Mouse (Mus musculus) mesoderm, embryonic 11.5 days (tissue): ENCODE measurements at regions not wholly inside any gene's neighbourhood (a gene's known extent, or its start where the extent isn't known, plus 50 kb on each side); places are given as distances from the start of the nearest gene placed in this dataset.
"Not testable (repeated sequence)": the region's sequence is repeated elsewhere in the genome, so short reads cannot be mapped to it uniquely, and the experiment has no call there.

Experiments used
- DNase-seq: peaks from one replicate; pipeline ENCODE4 v3.0.0-alpha.2; 2012; ENCODE audit warnings: low read depth, low spot score

- not testable (repeated sequence) for DNase-seq
Observed at GRCm38 (mm10) chr19:27128501-27128900, 87.8 kb upstream of the Vldlr start.

DNA sequence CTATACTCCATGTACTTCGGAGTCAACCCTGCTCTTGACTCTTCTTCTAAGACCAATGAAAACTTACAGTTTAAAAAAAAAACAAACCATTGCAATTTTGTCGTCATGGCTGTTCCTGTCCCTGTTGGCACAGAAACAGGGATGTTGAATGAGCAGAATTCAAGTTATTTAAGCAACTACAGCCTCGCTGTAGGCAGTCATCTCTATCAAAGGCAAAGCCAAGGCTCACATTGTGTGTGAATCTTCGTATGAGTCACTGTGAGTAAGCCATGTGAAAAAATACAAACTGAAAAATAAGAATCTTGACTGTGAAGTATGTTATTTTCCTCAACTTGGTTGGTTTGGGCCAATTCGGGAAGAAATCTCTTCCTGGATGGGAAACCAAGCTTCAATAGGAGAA is 81.9 kb upstream of the Vldlr start:
- no peak for DNase-seq

- DNase-seq = no peak
Observed at GRCm38 (mm10) chr19:27140892-27141291, 75.4 kb upstream of the Vldlr start.

- DNase-seq = no peak
Observed at GRCm38 (mm10) chr19:27142181-27142580, 74.1 kb upstream of the Vldlr start.

DNA sequence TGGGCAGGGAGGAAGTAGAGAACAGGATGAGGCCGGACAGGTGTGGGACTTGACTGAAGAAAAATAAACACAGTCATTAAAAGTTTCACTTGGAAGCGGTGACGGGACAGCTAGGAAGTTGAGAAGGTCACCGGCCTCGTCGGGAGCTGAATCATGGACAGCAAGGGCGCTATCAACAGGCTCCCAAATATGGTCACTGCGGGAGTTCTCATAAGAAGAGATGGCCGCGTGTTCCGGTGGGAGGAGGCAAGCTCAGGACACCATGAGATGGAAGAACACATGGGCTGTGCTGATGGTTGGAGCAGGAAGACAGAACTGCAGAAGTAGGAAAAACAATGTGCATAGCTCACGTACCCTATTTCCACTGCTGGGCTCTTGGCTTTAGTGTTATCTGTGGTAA is 68.9 kb upstream of the Vldlr start:
- DNase-seq = peak; percentile 10

DNA sequence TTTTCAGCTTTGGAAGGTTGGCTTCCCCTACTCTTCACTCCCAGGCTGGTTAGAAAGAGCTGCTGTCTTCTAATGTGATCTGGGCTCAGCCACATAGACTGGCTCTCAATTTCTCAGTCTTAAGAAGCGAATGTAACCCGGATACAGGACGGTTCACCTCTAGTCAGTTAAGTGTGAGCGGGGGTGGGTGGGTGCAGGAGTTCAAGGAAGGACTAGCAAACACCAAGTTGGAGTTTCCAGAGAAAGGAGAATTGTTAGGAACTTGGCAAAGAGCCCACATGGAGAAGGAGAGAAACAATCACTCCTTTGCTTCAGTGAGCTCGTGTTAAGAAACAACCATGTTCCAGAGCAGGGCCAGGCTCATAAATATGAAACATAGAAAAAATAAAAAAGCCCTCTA is 68.0 kb upstream of the Vldlr start:
- no peak for DNase-seq

DNA sequence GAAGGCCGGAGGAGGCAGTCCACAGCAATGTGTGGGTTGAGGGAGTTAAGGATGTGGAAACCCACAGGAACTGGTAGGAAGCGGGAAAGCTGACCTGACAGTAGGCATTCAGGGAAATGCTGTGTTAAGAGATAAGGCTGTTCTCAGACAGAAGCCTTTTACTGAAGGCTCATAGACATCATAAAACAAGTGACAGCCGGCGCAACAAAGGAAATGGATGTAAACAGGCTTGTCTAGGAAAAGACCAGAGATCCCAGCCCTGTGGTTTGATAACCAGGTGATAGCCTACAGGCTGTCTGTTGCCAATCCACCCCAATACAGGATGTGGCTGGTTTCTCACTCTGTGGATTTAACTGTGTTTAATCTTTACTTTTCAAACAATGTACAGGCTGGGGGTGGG is 66.7 kb upstream of the Vldlr start:
- DNase-seq = no peak

DNA sequence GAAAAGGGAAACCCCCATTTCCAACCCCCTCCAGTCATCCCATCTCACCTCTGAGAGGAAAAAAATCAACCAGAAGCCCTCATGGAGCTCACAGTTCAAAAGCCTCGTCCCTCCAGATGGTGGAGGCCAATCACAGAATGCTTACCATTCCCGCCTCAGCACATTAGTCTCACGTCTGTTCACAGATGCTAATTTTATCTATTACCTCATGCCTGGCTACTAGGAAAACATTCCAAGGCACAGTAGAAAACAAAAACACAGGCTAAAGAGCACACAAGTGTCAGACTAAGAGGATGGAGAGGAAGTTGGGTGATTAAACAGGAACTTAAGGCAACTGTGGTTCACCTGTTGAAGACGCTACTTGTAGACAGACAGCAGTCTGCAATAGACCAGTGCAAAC is 54.4 kb upstream of the Vldlr start:
- DNase-seq = no peak
